Mouse (Mus musculus) lung, postnatal 0 days (tissue): ENCODE results near the gene Zc3h15.

ENCODE experiments used
- CTCF ChIP-seq: IDR thresholded peaks from 2 replicates; pipeline ENCODE4 v1.5.1; 2016; ENCODE audit warnings: antibody characterized with exemption, mild to moderate bottlenecking
- EP300 ChIP-seq: IDR thresholded peaks from 2 replicates; pipeline ENCODE4 v1.6.1; 2016; ENCODE audit warnings: antibody characterized with exemption, mild to moderate bottlenecking, control low read depth

GRCm38 (mm10) chr2:83690372-83690771 is 46.1 kb downstream of the Zc3h15 start:
- no peak for TF ChIP-seq CTCF
- no peak for TF ChIP-seq EP300
